Mouse (Mus musculus) thymus, adult 2 months (tissue): Measurements from ENCODE around the gene Dtx1.

Experiments
- CTCF ChIP-seq: fragments of 200-500 bp; IDR thresholded peaks from 2 replicates; pipeline ENCODE4 v1.5.1; 2012; ENCODE audit warnings: mild to moderate bottlenecking, control low read depth, low read length, moderate library complexity, borderline replicate concordance; ENCODE audit not compliant: control insufficient read depth, poor library complexity, insufficient read depth; ENCODE audit errors: extremely low read depth
- POLR2A ChIP-seq: fragments of 200-500 bp; IDR thresholded peaks from 2 replicates; pipeline ENCODE4 v1.6.1; 2012; ENCODE audit warnings: mild to moderate bottlenecking, low read length, control low read depth, moderate library complexity; ENCODE audit not compliant: control insufficient read depth, poor library complexity, insufficient read depth; ENCODE audit errors: extremely low read depth

DNA sequence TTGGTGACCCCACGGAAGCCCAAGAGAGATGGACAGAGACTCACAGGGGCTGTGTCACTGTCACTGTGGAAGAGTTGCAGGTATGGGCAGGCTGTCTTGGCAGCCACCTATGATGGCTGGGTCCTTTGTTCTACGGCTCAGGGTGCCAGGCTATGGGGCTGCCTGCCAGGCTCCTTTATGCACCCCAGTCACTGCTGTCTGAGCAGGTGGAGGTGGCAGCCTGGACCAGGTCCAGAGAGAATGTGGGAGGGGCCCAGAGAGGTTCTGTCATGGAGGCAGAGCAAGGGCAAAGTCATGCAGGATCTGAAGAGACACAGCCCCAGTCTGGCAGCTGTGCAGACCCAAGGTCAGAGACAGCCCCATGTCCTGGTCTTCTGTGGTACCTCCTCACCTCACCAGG is 8.8 kb downstream of the Dtx1 start:
- no peak for TF ChIP-seq CTCF
- TF ChIP-seq POLR2A, result no peak
